Comparison of ENCODE assay signal across 10 mouse cellular contexts in the genomic region with DNA sequence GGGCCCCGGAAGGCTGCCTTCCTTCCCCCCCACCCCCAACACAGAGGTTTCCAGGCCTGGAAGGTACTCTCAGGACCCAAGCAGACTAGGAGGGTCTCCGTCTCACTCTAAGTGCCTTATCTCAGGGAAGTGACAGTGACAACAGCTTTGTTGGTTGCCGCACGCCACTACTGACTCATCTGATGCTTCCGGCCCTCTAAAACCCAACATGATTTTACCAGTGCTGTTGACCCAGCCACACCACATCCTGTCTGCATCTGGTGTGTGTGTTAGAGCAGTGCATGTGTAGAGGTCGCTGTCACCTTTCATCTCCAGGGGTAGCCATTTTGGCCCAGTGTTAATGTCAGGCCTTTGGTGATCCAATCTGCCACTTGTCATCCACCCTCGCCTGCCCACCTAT.
DNase-seq lines count a peak whose midpoint lies in the region; ATAC-seq lines count a peak whose summit lies in the region.
"Had no signal": no experiment of that assay in that cellular context is flagged by ENCODE, and none has a peak within 500 bp of the region (broad histone marks: within the 10 kb centered on the region; RNA-seq: fewer than 3 reads in every experiment).

No protein-coding gene starts in this region.

- peak; percentile 97 for DNase-seq in 416B (ENCODE audit: low read depth)
- DNase-seq in B cell, adult 2 months, result peak; percentile 75 to 78
- peak; percentile 91 for DNase-seq in induced T-regulatory cell, adult 2 months (ENCODE audit: low read depth)
- no peak for DNase-seq in kidney, postnatal 14 days
- no peak for DNase-seq in right cerebral cortex, adult 2 months (ENCODE audit: low spot score in 2 of 2)
- DNase-seq: kidney, adult 8-10 months had no signal

- WGBS in forebrain, embryonic 12.5 days, result 91% methylated on average over 7 of the region's 7 CpGs

- H3K27me3 ChIP-seq in forebrain, embryonic 12.5 days, result peaks cover 20% of the 10 kb centered on the region
- H3K27me3 ChIP-seq: neural tube, embryonic 12.5 days had no signal

- H3K4me2 ChIP-seq in forebrain, embryonic 12.5 days, result no peak overlapping the region
- H3K4me2 ChIP-seq: lung, embryonic 15.5 days; neural tube, embryonic 12.5 days had no signal

- no peak overlapping the region for H3K9ac ChIP-seq in forebrain, embryonic 12.5 days
- H3K9ac ChIP-seq: lung, embryonic 15.5 days; neural tube, embryonic 12.5 days had no signal

- peak; percentile 85 for ATAC-seq in neutrophil, adult 5-6 weeks (ENCODE audit: extremely low read depth, insufficient number of reproducible peaks, low FRiP score, poor library complexity, severe bottlenecking)
- ATAC-seq in forebrain, embryonic 12.5 days (ENCODE audit: low FRiP score), result no peak

- H3K9me3 ChIP-seq in forebrain, embryonic 12.5 days, result no peaks in the 10 kb centered on the region
- H3K9me3 ChIP-seq: lung, embryonic 15.5 days; neural tube, embryonic 12.5 days had no signal

- H3K36me3 ChIP-seq in forebrain, embryonic 12.5 days (replicated peaks), result no peaks in the 10 kb centered on the region
- H3K36me3 ChIP-seq: lung, embryonic 15.5 days; neural tube, embryonic 12.5 days had no signal

- H3K27ac ChIP-seq in forebrain, embryonic 12.5 days, result no peak overlapping the region
- H3K27ac ChIP-seq: lung, embryonic 15.5 days; neural tube, embryonic 12.5 days had no signal

- no peak overlapping the region for H3K4me3 ChIP-seq in forebrain, embryonic 12.5 days (replicated peaks)
- H3K4me3 ChIP-seq: lung, embryonic 15.5 days; neural tube, embryonic 12.5 days had no signal

- H3K4me1 ChIP-seq in forebrain, embryonic 12.5 days, result peaks cover 12% of the 10 kb centered on the region

Comparison
In these comparisons a context has a peak if more than half of its experiments do, and no peak if none do; other contexts are left out.
1. DNase-seq: peak in 416B (single experiment), B cell, adult 2 months (2 of 2) and induced T-regulatory cell, adult 2 months (single experiment); none in kidney, postnatal 14 days (single experiment) and right cerebral cortex, adult 2 months (0 of 2).